Mouse (Mus musculus): ENCODE measurements around the gene Zeb2.

The Zeb2 gene

DNA sequence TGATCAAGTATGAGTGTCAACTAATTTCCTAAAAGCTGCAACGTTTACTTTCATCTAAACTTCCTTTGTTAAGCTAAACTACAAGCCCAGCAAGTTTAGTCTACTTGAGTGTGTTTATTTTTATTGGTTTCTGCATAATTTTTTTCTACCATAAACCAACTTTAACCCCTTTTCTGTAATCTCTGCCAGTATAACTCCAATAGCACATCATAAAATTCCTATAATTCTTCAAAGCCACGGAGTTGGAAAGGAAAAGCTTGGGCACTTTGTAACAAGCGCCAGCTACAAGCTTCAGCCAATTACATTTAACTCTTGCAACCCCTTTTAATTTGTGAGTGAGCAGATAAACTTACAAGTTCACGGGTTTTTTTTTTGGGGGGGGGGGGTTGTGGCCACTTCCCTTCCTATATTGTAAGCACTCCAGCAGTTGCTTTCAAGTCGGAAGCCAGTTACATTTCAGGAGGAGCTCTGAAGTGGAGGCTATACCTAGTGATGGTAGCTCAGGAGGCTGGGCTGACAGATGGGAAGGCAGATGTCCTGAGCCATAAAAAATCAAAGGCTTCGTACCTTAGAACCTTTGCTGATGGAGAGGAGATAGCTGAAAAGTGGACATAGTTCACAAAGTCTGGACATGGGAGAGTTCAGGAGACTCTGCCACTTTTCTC is 46.5 kb downstream of the Zeb2 start:
- Histone ChIP-seq H3K27me3 (ENCODE audit: control insufficient read depth, insufficient read depth, low read length, poor library complexity, severe bottlenecking) (no peaks in the 10 kb centered on the region), H3K36me3 (ENCODE audit: control insufficient read depth, insufficient read depth, low read length, poor library complexity, severe bottlenecking) (no peaks in the 10 kb centered on the region)
- no peak for DNase-seq (ENCODE audit: low read depth, low spot score)

DNA sequence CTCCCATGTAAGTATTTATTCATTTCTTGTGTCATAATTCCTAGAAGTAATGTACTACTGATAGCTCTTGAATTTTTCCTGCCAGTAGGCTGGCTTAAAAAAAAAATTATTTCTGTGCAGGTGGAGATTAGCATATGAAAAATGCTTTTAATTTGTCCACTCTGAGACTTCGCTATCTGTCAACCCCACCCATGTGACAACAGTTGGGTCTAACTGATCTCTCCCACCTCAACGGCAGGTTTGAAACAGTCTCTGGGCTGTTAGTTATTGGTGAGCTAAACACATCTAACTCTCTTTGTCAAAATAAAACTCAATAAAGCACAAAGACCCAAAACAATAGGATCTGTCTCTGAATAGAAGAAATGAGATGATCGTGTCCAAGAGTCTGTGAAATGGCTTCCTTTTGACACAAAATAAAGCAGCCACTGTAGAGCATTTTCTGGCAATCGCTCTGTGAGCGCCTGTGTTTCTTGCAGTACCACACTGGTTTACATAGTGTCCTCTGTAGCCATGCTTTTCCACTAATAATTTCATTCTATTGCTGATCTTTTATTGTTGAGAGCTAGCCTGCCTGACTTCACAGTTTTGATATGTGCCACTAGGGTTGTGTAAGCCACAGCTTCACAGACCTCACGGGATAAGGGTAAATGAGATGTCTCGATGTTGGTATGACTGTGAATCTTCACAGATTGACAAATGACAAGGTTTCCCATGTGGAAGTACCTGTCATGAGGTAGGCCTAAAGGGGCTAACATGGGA is 48.2 kb downstream of the Zeb2 start:
- no peak for DNase-seq (ENCODE audit: low read depth, low spot score)
- H3K36me3 ChIP-seq (ENCODE audit: control insufficient read depth, insufficient read depth, low read length, poor library complexity, severe bottlenecking), result no peaks in the 10 kb centered on the region
- no peaks in the 10 kb centered on the region for H3K27me3 ChIP-seq (ENCODE audit: control insufficient read depth, insufficient read depth, low read length, poor library complexity, severe bottlenecking)

DNA sequence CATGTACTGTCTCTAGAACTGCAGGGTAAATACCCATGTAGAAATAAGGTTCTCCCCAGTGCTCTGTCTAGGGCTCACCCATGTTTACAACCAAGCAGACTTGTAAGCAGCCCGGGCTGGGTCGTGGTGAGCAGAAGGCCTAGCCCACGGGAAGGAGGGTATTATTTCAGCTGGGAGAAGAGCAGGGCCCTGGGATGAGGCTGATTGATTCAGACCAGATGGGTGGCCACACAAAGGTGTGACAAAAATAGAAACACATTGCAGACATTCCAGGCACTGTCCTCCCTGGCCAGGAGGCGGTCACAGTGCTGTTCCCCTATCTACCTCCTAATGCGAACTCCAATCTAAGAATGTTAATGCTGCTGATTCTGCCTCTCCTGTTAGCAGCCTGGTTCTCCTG is 50.1 kb downstream of the Zeb2 start:
- no peaks in the 10 kb centered on the region for H3K27me3 ChIP-seq (ENCODE audit: control insufficient read depth, insufficient read depth, low read length, poor library complexity, severe bottlenecking)
- H3K36me3 ChIP-seq (ENCODE audit: control insufficient read depth, insufficient read depth, low read length, poor library complexity, severe bottlenecking), result 0 out of 2 replicates have a peak, but pooled peaks cover 2% of the 10 kb centered on the region
- no peak for DNase-seq (ENCODE audit: low read depth, low spot score)

DNA sequence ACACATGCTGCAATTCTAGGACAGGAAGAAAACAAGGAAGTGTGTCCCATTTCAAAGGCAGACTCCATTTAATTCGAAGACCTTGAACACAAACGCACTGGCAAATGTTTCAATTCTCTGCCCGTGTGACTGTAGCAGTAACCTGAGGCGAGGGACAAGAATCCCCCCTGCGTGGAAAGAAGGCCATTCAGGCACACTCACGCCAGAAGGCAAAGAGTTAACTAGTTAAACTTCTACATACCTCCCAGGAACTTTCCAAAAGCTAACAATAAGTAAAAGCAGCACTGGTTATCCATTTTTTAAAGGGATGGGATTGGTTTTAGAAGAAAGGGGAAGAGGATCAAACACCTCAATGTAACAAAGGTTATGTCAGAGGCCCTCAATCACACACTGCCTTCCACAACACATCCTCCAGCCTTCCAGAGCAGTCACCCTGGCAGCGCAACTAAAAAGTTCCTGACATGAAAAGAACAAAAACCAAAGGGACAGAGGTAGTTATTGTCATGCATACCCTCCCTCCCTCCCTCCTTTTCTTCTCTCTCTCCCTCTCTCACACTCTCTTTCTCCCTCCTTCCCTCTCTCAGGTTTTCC is 53.8 kb downstream of the Zeb2 start:
- no peaks in the 10 kb centered on the region for H3K27me3 ChIP-seq (ENCODE audit: control insufficient read depth, insufficient read depth, low read length, poor library complexity, severe bottlenecking)
- no peak for DNase-seq (ENCODE audit: low read depth, low spot score)
- H3K36me3 ChIP-seq (ENCODE audit: control insufficient read depth, insufficient read depth, low read length, poor library complexity, severe bottlenecking), result 0 out of 2 replicates have a peak, but pooled peaks cover 2% of the 10 kb centered on the region

DNA sequence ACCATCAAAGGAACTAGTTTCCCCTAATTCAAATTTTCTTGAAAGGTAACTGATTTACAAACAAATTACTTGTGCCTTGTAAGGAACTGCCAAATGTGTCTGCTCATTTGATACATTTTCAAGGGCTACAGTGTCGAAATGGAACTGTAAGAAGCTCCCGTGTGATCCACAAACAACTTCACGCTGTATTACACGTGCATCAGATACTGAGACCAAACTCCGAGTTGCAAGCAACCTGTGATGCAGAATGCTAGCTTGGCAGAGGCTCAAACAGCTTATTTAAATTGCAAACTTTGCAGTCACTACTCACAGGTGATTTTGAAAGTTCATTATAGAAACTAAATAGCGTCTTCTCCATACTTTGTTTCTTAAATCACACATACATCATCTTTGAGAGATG is 55.1 kb downstream of the Zeb2 start:
- no peaks in the 10 kb centered on the region for H3K27me3 ChIP-seq (ENCODE audit: control insufficient read depth, insufficient read depth, low read length, poor library complexity, severe bottlenecking)
- no peak for DNase-seq (ENCODE audit: low read depth, low spot score)
- 0 out of 2 replicates have a peak, but pooled peaks cover 2% of the 10 kb centered on the region for H3K36me3 ChIP-seq (ENCODE audit: control insufficient read depth, insufficient read depth, low read length, poor library complexity, severe bottlenecking)

DNA sequence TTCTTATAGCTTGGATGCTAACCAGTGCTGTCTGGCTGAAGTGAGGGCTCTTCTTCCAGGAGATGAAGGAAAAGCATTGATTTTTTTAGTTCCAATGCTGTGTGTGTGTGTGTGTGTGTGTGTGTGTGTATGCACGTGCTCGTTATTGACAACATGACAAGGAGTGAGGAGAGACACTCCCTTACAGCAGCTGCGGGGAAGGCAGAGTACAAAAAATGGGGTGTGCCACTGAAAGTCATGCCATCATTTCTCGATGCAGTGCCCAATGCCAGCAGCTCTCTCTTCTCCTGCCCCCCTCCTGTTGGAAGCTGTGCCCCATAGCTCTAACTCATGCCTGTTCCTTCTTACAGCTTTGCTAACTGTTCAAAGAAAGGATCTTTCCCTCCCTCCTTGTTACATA is 56.4 kb downstream of the Zeb2 start:
- Histone ChIP-seq H3K27me3 (ENCODE audit: control insufficient read depth, insufficient read depth, low read length, poor library complexity, severe bottlenecking) (no peaks in the 10 kb centered on the region), H3K36me3 (ENCODE audit: control insufficient read depth, insufficient read depth, low read length, poor library complexity, severe bottlenecking) (0 out of 2 replicates have a peak, but pooled peaks cover 2% of the 10 kb centered on the region)
- DNase-seq (ENCODE audit: low read depth, low spot score), result no peak

DNA sequence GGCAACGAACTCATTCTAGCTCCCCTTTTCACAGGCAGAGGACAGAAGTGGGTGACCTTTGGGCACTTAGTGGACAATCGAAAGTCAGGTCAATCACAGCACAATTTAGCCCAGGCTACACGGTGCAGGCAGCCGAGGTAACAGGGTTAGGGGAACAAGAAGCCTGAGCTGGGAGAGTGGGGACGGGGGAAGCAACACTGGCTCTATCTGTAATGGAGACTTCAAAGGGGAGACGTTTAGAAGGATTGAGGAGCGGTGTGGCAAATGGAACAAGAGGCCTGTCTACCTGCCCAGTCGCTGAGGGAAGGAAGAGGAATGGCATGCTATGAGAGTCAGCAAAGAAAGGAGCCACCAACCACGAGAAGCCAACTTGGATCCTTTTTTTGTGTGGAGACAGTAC is 57.0 kb downstream of the Zeb2 start:
- Histone ChIP-seq H3K36me3 (ENCODE audit: control insufficient read depth, insufficient read depth, low read length, poor library complexity, severe bottlenecking) (0 out of 2 replicates have a peak, but pooled peaks cover 2% of the 10 kb centered on the region), H3K27me3 (ENCODE audit: control insufficient read depth, insufficient read depth, low read length, poor library complexity, severe bottlenecking) (no peaks in the 10 kb centered on the region)
- DNase-seq (ENCODE audit: low read depth, low spot score), result no peak

DNA sequence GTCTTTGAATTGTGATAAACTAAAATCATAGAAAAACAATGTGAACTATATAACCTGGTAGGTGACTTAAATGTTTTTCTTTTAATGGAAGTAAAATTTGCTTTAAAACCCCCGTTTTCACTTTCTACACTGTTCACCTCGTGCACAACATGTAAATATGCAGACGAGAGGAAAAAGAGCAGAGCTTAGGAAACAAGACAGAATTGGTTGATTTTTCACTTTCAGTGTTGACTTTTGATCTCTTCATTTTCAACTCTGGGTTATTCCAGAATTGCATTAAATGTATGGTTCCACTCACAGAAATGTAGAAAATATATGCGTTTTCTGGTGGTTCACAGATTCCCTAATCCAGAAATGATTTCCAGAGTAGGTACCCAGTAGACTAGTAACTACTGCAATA is 57.6 kb downstream of the Zeb2 start:
- Histone ChIP-seq H3K27me3 (ENCODE audit: control insufficient read depth, insufficient read depth, low read length, poor library complexity, severe bottlenecking) (no peaks in the 10 kb centered on the region), H3K36me3 (ENCODE audit: control insufficient read depth, insufficient read depth, low read length, poor library complexity, severe bottlenecking) (0 out of 2 replicates have a peak, but pooled peaks cover 2% of the 10 kb centered on the region)
- DNase-seq (ENCODE audit: low read depth, low spot score), result no peak

DNA sequence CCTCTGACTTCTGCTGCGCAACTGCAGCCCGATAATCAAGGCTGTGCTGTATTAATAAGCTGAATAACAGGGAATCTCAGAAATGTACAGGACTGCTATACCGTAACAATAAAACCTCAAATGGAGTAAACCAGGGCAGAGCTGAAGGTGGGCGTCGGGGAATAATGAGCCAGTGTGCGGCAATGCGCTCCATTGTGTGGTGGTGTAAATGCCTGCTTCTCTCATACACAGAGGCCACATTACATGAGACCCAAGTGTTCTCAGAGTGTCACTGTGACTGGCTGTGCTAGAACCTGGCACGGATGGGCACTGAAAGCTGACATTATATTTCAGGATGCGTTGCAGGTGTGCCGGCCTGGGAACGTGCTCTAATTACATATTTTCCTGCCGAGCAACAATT is 58.2 kb downstream of the Zeb2 start:
- no peak for DNase-seq (ENCODE audit: low read depth, low spot score)
- Histone ChIP-seq H3K36me3 (ENCODE audit: control insufficient read depth, insufficient read depth, low read length, poor library complexity, severe bottlenecking) (0 out of 2 replicates have a peak, but pooled peaks cover 2% of the 10 kb centered on the region), H3K27me3 (ENCODE audit: control insufficient read depth, insufficient read depth, low read length, poor library complexity, severe bottlenecking) (no peaks in the 10 kb centered on the region)

DNA sequence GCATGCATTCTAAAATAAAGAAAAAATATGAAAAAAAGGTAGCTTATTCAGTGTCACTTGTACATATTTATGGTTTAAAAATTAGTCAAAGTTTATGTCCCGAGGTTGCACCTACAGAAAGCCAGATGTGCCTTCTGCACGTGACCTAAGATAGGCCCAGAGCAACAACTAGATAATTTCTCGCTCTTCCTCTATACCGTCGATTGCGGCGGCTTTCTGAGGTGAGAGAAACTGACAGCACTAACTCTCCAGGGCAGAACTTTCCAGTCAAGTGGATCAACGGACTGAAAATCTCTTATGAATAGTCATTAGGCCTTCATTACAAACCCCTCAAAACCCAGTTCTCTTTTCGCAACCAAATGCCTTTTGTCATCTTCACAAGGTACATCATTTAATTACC is 59.0 kb downstream of the Zeb2 start:
- DNase-seq (ENCODE audit: low read depth, low spot score), result no peak
- Histone ChIP-seq H3K36me3 (ENCODE audit: control insufficient read depth, insufficient read depth, low read length, poor library complexity, severe bottlenecking) (0 out of 2 replicates have a peak, but pooled peaks cover under 1% of the 10 kb centered on the region), H3K27me3 (ENCODE audit: control insufficient read depth, insufficient read depth, low read length, poor library complexity, severe bottlenecking) (no peaks in the 10 kb centered on the region)

DNA sequence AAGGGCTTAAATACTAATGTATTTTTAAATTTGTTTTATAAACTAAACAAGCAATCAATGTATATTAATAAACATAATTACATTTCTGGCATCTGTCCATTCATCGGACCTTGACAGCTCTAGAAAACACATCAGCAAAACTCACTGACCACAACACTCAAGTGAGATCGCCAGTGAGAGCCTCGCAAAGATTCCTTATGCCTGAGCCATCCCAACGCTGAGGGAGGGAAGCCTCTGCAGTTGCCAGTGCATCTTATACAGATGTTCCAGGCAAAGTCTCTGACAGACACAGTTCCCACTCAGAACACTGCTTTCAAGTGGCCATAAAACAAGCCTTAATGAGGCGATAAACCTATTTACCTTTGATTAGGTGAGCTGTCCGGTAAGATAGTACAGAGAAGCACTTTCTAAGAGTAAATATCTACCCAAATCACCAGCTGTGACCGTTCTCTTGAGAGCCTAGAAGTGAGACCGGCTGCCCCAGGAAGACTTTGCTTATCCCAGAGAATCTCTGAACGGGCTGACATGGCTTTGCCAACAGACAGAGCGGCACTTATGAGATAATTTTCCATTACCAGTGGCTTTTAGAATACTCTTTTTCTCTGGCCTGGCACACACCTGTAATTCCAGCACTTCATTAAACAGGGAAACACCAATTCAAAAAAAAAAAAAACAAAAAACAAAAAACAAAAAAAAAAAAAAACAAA is 60.2 kb downstream of the Zeb2 start:
- Histone ChIP-seq H3K36me3 (ENCODE audit: control insufficient read depth, insufficient read depth, low read length, poor library complexity, severe bottlenecking) (no peaks in the 10 kb centered on the region), H3K27me3 (ENCODE audit: control insufficient read depth, insufficient read depth, low read length, poor library complexity, severe bottlenecking) (no peaks in the 10 kb centered on the region)
- DNase-seq (ENCODE audit: low read depth, low spot score), result no peak

DNA sequence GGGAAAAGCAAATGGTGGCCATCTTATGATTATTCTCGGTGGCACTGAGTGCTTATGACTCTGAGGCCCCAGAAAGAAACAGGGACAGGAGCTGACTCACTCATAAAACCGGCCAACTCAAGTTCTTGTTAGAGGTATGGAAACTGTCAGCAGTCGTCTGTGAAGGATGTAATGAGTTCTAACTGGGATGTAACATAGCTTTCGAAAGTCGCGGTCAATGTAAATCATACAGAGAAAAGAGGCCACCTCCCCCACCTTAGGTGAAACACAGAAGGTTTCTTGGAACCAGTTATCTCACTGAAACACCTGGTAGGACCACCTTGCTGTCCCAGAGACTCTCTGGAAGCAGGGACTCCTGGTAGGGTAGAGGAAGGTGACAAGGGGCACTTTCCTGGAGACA is 61.3 kb downstream of the Zeb2 start:
- no peak for DNase-seq (ENCODE audit: low read depth, low spot score)
- Histone ChIP-seq H3K36me3 (ENCODE audit: control insufficient read depth, insufficient read depth, low read length, poor library complexity, severe bottlenecking) (no peaks in the 10 kb centered on the region), H3K27me3 (ENCODE audit: control insufficient read depth, insufficient read depth, low read length, poor library complexity, severe bottlenecking) (no peaks in the 10 kb centered on the region)

DNA sequence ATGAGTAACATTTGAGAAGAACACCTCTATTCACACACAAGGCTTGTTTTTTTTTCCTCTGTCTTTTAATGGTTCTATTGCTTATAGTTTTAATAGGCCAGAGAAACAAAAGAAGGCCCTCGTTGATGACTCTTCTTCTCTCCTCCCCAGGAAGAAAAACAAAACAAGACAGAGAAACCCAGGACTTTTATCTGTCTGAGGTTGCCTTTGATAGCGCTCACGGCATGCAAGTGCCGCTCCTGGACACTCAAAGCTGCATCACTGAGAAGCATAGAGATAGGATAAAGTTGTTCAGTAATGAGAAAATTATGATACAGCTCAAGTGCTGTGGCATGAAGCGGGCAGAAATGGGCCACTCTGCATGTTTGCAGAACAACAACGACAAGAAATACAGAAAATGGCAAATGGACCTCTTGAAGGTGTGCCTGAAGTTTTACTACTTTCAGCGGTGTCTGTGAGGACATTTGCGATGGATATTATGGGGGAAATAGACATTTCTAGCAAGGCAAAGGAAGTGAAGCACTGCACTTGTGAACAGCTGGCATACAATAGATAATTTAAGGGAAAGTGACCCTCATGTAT is 62.1 kb downstream of the Zeb2 start:
- no peak for DNase-seq (ENCODE audit: low read depth, low spot score)
- Histone ChIP-seq H3K36me3 (ENCODE audit: control insufficient read depth, insufficient read depth, low read length, poor library complexity, severe bottlenecking) (no peaks in the 10 kb centered on the region), H3K27me3 (ENCODE audit: control insufficient read depth, insufficient read depth, low read length, poor library complexity, severe bottlenecking) (no peaks in the 10 kb centered on the region)
